Mouse (Mus musculus): Measurements from ENCODE around the gene Epha7.

- TF ChIP-seq CTCF (IDR thresholded peaks at IDR 0.05; ENCODE audit: low read depth, low read length) = no peak
- no peak for TF ChIP-seq POLR2A (IDR thresholded peaks at IDR 0.05; ENCODE audit: extremely low read depth, insufficient read depth, low read length)
Measured at GRCm38 (mm10) chr4:28912028-28912427, 99.1 kb downstream of the Epha7 start.
